Mouse (Mus musculus): ENCODE measurements around the gene Myo16. TPM values are rescaled to one million over a fixed set of nuclear protein-coding genes. Genes with fewer than 3 reads are reported as not detected.

Myo16 gene
- polyA plus RNA-seq, 1 experiment: 0.44 TPM

DNA sequence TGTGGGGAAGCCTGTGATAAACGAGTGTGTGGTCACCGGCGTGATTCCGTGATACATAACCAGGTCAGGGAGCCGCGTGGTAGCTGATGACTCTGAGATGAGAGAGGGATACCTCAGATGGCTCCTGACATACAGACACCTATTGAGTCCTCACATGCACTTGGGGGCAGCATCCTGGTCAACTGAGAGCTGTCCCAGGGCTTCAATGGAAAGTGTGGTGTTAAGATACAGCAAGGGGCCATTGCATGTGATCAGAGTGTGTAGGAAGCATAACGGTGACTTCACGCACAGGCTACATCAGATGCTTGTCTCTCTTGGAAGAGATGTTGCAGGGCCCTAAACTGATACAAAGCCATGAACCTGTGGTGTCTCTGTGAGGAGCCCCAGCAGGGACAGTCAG lies 260.2 kb downstream of the Myo16 start:
- Histone ChIP-seq H3K27ac (ENCODE audit: control insufficient read depth, insufficient read depth, low read depth, low read length) (no peak overlapping the region), H3K27me3 (ENCODE audit: control insufficient read depth, insufficient read depth, low read length) (no peaks in the 10 kb centered on the region), H3K4me1 (ENCODE audit: control insufficient read depth, insufficient read depth, low read length) (no peaks in the 10 kb centered on the region), H3K4me3 (ENCODE audit: control insufficient read depth, low read depth, low read length) (no peak overlapping the region), H3K36me3 (ENCODE audit: control insufficient read depth, insufficient read depth, low read length) (no peaks in the 10 kb centered on the region)
- TF ChIP-seq CTCF (IDR thresholded peaks at IDR 0.05; ENCODE audit: control insufficient read depth, insufficient read depth, insufficient replicate concordance, low read depth, low read length) (no peak), POLR2A (IDR thresholded peaks at IDR 0.05; ENCODE audit: control insufficient read depth, low read depth, low read length) (no peak)

DNA sequence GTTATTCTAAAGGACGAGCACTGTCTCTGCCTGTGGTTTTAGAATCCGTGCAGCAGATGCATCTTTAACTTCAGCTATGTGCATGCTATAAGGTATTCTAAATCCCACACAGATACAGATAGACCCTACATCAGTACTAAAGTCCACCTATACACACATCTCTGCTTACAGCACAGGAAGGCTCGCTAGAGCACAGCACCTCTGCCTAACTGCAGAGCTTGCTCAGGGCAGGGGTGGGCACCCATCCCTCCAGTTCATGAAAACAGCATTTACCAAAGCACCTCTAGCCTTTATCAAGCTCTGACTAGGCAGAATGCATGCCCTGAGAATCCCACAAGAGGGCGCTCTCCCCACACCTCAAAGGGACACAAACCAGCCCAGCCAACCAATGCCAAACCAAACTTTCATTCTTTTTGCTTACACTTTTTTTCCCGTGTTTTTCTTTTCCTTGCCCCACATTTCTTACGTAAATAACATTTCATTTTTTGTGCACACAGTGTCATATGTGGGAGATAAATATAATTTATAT lies 261.0 kb downstream of the Myo16 start:
- Histone ChIP-seq H3K4me1 (ENCODE audit: control insufficient read depth, insufficient read depth, low read length) (no peaks in the 10 kb centered on the region), H3K27me3 (ENCODE audit: control insufficient read depth, insufficient read depth, low read length) (no peaks in the 10 kb centered on the region), H3K36me3 (ENCODE audit: control insufficient read depth, insufficient read depth, low read length) (no peaks in the 10 kb centered on the region), H3K27ac (ENCODE audit: control insufficient read depth, insufficient read depth, low read depth, low read length) (no peak overlapping the region), H3K4me3 (ENCODE audit: control insufficient read depth, low read depth, low read length) (no peak overlapping the region)
- no peak for TF ChIP-seq POLR2A (IDR thresholded peaks at IDR 0.05; ENCODE audit: control insufficient read depth, low read depth, low read length)
- peak; percentile 88 for TF ChIP-seq CTCF (IDR thresholded peaks at IDR 0.05; ENCODE audit: control insufficient read depth, insufficient read depth, insufficient replicate concordance, low read depth, low read length)

DNA sequence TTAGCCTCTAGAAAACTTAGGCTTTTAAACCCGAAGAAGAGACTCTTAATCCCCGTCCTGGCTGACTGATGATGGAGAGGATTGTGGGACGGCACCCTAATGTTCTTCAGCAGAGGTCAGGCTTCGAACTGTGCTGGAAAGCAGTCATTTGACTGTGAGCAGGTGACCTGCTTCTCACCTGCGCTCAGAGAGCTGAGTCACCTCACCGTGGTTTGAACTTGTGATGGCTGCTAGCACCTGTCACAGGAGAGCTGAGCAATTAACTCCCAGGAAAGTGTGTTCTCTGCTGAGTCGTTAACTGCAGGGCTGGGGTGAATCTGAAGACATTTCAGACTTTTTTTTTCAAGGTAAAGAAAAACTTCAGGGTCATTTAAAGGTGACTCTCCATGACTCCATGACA lies 261.6 kb downstream of the Myo16 start:
- Histone ChIP-seq H3K27ac (ENCODE audit: control insufficient read depth, insufficient read depth, low read depth, low read length) (no peak overlapping the region), H3K4me1 (ENCODE audit: control insufficient read depth, insufficient read depth, low read length) (no peaks in the 10 kb centered on the region), H3K4me3 (ENCODE audit: control insufficient read depth, low read depth, low read length) (no peak overlapping the region), H3K27me3 (ENCODE audit: control insufficient read depth, insufficient read depth, low read length) (no peaks in the 10 kb centered on the region), H3K36me3 (ENCODE audit: control insufficient read depth, insufficient read depth, low read length) (no peaks in the 10 kb centered on the region)
- TF ChIP-seq CTCF (IDR thresholded peaks at IDR 0.05; ENCODE audit: control insufficient read depth, insufficient read depth, insufficient replicate concordance, low read depth, low read length): no peak
- TF ChIP-seq POLR2A (IDR thresholded peaks at IDR 0.05; ENCODE audit: control insufficient read depth, low read depth, low read length): no peak

DNA sequence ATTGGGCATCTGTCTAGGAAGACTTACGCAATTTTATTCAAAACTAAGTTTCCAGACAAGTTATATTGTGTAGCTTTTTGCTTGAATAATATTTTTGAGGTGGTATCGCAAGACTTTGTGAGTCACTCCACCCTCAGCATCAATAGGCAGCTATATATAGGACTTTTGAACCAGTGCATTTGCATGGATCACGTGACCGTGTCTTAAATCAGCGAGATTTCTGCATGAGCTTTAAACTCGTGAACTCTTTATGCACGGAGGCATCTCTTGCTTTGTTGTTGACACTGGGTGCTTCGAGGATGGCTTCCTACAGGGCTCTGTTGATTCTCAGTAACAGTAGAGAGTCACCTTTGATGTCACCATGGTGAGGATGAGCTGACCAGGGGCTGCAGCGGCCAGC lies 262.2 kb downstream of the Myo16 start:
- H3K36me3 ChIP-seq (ENCODE audit: control insufficient read depth, insufficient read depth, low read length): no peaks in the 10 kb centered on the region
- no peaks in the 10 kb centered on the region; the same call in 1 of the 2 replicates for H3K4me1 ChIP-seq (ENCODE audit: control insufficient read depth, insufficient read depth, low read length)
- H3K27me3 ChIP-seq (ENCODE audit: control insufficient read depth, insufficient read depth, low read length): no peaks in the 10 kb centered on the region
- TF ChIP-seq CTCF (IDR thresholded peaks at IDR 0.05; ENCODE audit: control insufficient read depth, insufficient read depth, insufficient replicate concordance, low read depth, low read length) (no peak), POLR2A (IDR thresholded peaks at IDR 0.05; ENCODE audit: control insufficient read depth, low read depth, low read length) (no peak)
- no peak overlapping the region for H3K27ac ChIP-seq (ENCODE audit: control insufficient read depth, insufficient read depth, low read depth, low read length)
- no peak overlapping the region for H3K4me3 ChIP-seq (ENCODE audit: control insufficient read depth, low read depth, low read length)

DNA sequence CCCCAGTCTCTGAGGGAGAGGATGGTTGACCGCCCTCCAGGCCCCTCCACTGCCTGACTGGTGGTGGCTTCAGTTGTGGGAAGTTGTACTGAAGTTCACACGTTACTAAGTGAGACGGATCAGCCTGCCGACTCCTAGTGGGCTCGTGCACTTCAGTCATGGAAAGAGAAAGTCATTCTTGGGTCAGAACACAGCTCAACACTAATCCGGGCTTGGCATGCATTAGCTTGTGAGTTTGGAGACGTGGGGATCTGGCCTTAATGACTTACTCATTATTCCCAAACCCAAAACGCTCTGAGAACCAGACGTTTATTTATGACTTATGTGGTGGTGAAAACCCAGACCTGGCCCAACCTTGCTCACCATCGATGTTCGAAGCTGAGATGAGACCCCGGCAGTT lies 263.1 kb downstream of the Myo16 start:
- Histone ChIP-seq H3K4me1 (ENCODE audit: control insufficient read depth, insufficient read depth, low read length) (no peaks in the 10 kb centered on the region; the same call in 1 of the 2 replicates), H3K36me3 (ENCODE audit: control insufficient read depth, insufficient read depth, low read length) (no peaks in the 10 kb centered on the region), H3K27ac (ENCODE audit: control insufficient read depth, insufficient read depth, low read depth, low read length) (no peak overlapping the region), H3K27me3 (ENCODE audit: control insufficient read depth, insufficient read depth, low read length) (no peaks in the 10 kb centered on the region), H3K4me3 (ENCODE audit: control insufficient read depth, low read depth, low read length) (no peak overlapping the region)
- TF ChIP-seq POLR2A (IDR thresholded peaks at IDR 0.05; ENCODE audit: control insufficient read depth, low read depth, low read length): no peak
- TF ChIP-seq CTCF (IDR thresholded peaks at IDR 0.05; ENCODE audit: control insufficient read depth, insufficient read depth, insufficient replicate concordance, low read depth, low read length): no peak

DNA sequence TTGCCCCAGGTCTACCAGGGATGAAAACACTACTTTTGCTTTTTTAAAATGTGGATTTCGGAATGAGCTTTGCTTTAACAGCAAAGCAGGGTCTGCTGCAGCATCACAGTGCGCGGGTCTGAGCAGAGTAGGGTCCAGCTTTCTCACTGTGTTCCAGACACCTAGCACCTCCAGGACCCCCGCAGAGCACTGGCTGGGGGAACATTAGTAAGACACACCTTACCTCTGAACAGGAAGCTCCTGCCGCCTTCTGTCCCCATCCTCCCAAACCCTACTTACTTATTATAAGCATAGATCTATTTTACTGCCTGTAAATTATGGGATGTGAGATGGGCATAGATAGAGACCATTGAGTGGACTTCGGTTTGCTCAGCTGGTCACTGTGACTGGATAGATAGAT lies 263.6 kb downstream of the Myo16 start:
- H3K36me3 ChIP-seq (ENCODE audit: control insufficient read depth, insufficient read depth, low read length): no peaks in the 10 kb centered on the region
- no peaks in the 10 kb centered on the region; the same call in 1 of the 2 replicates for H3K4me1 ChIP-seq (ENCODE audit: control insufficient read depth, insufficient read depth, low read length)
- H3K4me3 ChIP-seq (ENCODE audit: control insufficient read depth, low read depth, low read length): no peak overlapping the region
- H3K27ac ChIP-seq (ENCODE audit: control insufficient read depth, insufficient read depth, low read depth, low read length): no peak overlapping the region
- H3K27me3 ChIP-seq (ENCODE audit: control insufficient read depth, insufficient read depth, low read length): no peaks in the 10 kb centered on the region
- no peak for TF ChIP-seq POLR2A (IDR thresholded peaks at IDR 0.05; ENCODE audit: control insufficient read depth, low read depth, low read length)
- TF ChIP-seq CTCF (IDR thresholded peaks at IDR 0.05; ENCODE audit: control insufficient read depth, insufficient read depth, insufficient replicate concordance, low read depth, low read length): no peak

DNA sequence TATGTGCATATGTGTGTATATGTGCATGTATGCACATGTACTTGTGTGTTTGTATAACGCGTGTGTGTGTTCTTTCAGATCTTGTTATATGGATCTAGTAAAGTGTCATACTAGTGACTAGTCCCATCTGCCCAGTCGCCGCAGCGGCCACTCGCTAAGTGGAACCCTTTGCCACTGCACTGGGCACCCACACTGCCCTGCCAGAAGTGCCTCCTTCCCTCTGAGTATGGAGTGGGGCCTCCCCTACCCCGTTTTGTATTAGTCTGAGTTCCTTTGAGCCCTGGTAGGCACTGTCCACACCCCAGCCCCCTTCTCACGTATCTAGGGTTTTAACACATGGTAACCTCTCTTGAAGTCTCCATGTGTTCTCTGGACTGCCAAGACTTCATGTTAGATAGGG lies 264.3 kb downstream of the Myo16 start:
- Histone ChIP-seq H3K27me3 (ENCODE audit: control insufficient read depth, insufficient read depth, low read length) (no peaks in the 10 kb centered on the region), H3K36me3 (ENCODE audit: control insufficient read depth, insufficient read depth, low read length) (no peaks in the 10 kb centered on the region), H3K4me1 (ENCODE audit: control insufficient read depth, insufficient read depth, low read length) (no peaks in the 10 kb centered on the region; the same call in 1 of the 2 replicates), H3K27ac (ENCODE audit: control insufficient read depth, insufficient read depth, low read depth, low read length) (no peak overlapping the region), H3K4me3 (ENCODE audit: control insufficient read depth, low read depth, low read length) (no peak overlapping the region)
- TF ChIP-seq CTCF (IDR thresholded peaks at IDR 0.05; ENCODE audit: control insufficient read depth, insufficient read depth, insufficient replicate concordance, low read depth, low read length) (no peak), POLR2A (IDR thresholded peaks at IDR 0.05; ENCODE audit: control insufficient read depth, low read depth, low read length) (no peak)

DNA sequence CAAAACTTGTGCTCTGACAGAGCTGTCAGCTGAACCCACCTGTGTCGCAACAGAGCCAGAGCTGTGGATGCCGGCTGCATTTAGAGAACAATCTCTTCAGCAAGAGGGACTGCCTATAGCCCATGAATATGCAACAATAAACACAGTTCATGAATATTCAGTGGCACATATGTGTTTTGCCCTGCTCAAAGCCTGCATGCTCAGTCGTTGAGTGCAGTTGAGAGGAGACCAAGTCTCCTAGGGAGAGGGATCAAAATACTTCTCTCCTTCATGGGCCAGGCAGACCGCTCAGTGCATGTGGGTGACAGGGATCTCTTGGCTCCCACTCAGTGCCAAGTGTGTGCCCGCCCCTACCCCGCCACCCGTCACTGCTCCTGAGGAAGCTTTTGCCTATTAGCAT lies 265.3 kb downstream of the Myo16 start:
- no peak overlapping the region for H3K4me3 ChIP-seq (ENCODE audit: control insufficient read depth, low read depth, low read length)
- no peaks in the 10 kb centered on the region; the same call in 1 of the 2 replicates for H3K4me1 ChIP-seq (ENCODE audit: control insufficient read depth, insufficient read depth, low read length)
- H3K36me3 ChIP-seq (ENCODE audit: control insufficient read depth, insufficient read depth, low read length): no peaks in the 10 kb centered on the region
- H3K27me3 ChIP-seq (ENCODE audit: control insufficient read depth, insufficient read depth, low read length): no peaks in the 10 kb centered on the region
- no peak for TF ChIP-seq POLR2A (IDR thresholded peaks at IDR 0.05; ENCODE audit: control insufficient read depth, low read depth, low read length)
- TF ChIP-seq CTCF (IDR thresholded peaks at IDR 0.05; ENCODE audit: control insufficient read depth, insufficient read depth, insufficient replicate concordance, low read depth, low read length): no peak
- H3K27ac ChIP-seq (ENCODE audit: control insufficient read depth, insufficient read depth, low read depth, low read length): no peak overlapping the region

Measured in testis, adult 2 months (tissue).